Mouse (Mus musculus) retina, postnatal 7 days (tissue): ENCODE results near the gene Rd3.

Experiments used
- DNase-seq: peaks from one replicate; pipeline ENCODE4 v3.0.0-alpha.2; 2012; ENCODE audit warnings: low read depth, low spot score

Gene Rd3

GRCm38 (mm10) chr1:191977187-191977586 is at the start of gene Rd3:
TSS of gene Rd3 (plus strand) at chr1:191977370.
- peak; percentile 89 for DNase-seq

- no peak for DNase-seq
Observed at GRCm38 (mm10) chr1:191928345-191928744, 48.8 kb upstream of the Rd3 start.

DNA sequence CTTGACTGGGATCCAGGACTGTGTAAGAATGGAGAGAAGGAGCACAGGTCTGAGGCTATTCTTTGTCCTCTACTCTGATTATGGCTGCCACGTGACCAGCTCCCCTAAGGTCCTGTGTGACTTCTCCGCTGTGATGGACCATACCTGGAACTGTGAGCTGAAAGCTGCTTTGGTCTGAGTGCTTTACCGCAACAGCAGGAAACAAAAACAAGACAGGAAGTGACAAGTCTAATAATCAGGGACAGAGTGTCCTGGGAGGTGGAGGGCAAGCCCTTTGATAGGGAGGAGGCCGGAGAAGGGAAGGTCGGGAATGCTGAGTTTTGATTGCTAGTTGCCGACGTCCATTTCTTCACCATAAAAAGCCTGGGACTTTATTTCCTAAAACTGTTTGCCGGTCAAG is 48.1 kb upstream of the Rd3 start:
- no peak for DNase-seq

DNA sequence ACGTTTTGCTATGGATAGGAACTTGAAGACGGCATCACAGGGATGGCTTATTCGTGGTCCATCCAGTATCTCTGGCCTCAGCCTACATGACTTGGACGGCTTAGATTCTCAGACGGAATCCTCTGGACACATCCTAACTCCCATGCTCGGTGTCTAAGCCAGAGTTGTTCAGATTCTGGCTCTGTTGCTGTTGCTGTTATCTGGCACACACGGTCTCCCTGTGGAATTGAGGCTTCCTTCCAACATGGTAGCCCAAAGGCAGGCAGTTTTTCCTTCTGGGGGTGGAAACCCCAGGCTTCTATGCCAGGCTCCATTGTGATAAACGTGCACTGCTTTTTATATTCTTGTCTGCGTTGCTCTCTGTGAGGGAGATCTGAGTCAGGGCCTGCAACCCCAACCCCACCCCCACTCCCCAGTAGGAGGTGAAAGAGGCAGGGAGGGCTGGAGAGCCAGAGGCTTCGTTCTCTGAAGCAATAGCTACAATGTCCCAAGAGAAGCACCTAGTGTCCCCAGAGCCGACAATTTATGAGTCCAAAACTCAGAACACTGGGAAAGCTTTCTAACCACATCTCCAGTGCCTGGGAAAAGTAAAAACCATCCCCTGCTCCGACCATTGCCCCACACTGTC is 47.2 kb upstream of the Rd3 start:
- DNase-seq = no peak

GRCm38 (mm10) chr1:191930525-191931105 is 46.6 kb upstream of the Rd3 start:
- no peak for DNase-seq

- DNase-seq = no peak
Observed at GRCm38 (mm10) chr1:191932286-191932985, 44.7 kb upstream of the Rd3 start.

DNA sequence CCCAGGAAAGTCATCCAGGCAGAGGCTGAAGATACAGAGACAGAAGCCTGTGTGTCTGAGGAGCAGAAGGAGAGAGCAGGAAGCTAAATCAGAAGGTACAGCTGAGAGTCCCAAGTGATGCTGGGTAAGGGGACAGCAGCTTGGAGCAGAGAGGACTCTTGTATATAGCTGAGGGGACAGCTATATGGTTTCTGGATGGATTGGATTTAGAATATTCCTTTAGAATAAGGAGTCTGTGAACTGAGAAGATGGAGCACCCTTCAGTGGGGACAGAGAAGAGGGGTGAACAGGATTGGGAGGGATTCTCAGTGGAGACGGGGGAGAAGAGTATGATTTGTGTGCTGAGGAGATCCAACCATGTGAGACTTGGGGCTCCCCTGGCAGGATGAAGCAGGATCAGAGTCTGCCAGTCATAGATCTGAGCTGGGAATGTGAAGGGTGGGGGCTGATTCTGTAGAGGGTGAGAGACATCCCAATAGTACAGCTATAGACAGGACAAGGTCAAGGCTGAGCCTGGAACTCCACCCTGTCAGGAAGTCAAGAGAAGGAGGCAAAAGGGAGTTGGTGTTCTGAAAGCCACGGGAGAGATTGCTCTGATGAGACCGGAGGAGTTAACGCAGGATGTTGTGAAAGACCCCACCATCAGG is 44.1 kb upstream of the Rd3 start:
- DNase-seq = no peak

- DNase-seq = no peak
Observed at GRCm38 (mm10) chr1:191943638-191944037, 33.5 kb upstream of the Rd3 start.

DNA sequence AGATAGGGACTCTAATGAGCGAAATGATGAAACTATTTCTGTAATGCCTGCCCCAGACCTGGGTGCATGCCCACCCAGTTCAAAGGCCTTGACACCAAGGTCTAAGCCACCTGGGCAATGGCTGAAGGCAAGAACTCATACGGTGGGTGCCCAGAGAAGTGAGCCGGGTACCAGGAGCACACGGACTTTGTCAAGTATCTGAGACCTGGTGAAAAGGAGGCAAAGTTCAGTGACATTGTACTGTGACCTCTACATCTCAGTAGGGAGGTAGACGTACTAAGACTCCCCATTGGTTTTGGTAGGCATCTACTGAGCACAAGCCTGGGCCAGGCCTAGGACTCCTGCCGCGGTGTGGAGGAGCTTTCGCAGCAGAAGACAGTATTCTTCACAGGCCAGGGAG is 31.8 kb upstream of the Rd3 start:
- no peak for DNase-seq

DNA sequence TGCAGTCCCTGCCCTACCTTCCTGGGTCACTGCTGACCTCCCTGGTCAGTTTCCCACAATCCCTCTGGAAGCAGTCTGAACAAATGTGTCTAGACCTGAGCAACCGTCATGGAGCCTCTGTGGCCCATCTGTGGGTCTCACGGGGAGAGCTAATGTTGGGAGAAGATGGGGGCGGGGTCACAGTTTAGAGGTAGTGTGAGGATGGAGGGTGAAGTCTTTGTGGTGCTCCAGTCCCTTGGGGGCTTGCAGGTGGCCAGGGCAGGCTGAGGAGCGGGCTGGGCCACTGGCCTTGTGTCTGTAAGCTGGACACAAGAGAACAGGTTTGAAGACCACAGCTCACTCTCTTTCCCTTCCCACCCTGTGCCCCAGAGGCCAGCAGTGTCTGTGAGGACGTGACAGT is 31.4 kb upstream of the Rd3 start:
- no peak for DNase-seq

- DNase-seq = no peak
Observed at GRCm38 (mm10) chr1:191946261-191946660, 30.9 kb upstream of the Rd3 start.

DNA sequence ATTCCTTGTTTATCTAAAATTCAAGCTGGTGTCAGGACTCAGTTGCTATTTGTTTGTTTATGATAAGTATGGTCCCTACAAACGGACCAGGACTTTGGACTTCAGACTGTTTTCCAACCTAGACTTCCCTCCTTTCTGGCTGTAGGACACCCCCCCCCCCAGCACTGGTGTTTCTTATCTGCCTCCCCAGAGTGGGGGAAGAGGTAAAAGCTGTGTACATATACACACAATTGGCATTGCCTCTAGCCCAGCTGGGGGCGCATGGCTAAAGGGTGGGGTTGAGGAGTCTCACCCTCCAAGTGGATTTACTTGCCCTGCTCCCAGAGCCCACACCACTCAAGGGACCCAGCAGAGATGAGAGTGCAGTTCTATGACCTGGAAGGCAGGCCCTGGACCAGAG is 30.3 kb upstream of the Rd3 start:
- DNase-seq = no peak

- DNase-seq = no peak
Observed at GRCm38 (mm10) chr1:191947796-191948195, 29.4 kb upstream of the Rd3 start.

- no peak for DNase-seq
Observed at GRCm38 (mm10) chr1:191948600-191948999, 28.6 kb upstream of the Rd3 start.

DNA sequence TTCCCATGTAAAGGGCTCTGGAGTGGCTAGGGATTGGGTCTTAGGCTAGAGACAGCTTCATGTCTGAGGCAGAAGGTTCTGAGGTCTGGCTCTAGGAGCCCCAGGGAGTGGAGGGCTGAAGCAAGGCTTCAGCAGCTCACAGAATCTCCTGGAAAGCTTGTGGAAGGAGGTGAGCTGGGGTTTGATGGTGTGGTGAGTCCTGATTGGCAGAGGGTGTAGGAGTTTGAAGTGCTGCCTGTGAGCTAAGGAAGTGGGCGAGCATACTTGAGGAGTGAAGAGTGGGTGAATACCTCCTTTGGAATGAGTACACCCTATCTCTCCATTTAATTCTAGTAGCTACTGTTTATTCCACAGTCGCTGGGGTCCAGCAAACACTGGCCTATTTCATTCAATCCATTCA is 26.6 kb upstream of the Rd3 start:
- DNase-seq = no peak

DNA sequence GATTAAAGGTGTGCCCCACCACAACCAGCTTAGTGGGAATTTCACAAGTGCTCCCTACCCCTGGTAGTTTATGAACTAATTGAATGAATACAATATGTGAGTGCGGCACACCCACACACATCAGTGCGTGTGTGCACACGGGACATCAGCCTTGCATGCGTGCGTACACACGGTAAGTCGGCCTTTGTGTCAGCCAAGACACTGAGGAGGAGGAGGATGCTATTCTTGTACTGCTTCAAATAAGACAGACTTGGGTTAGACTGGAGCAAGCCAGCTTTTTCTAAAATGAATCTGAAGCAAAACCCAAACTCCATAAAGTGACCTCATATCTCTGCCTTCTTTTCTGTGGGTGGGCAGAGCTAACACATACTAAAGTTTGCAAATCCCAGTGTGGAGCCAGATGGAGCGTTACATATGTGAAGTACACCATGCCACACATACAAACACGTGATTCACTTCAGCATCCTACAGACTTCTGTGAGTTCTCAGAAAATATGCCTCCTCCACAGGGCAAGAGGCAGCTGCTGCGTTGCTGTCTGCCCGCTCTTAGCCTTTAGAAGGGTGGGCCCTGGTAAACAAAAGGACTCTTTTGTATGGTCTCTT is 24.3 kb upstream of the Rd3 start:
- DNase-seq = no peak

DNA sequence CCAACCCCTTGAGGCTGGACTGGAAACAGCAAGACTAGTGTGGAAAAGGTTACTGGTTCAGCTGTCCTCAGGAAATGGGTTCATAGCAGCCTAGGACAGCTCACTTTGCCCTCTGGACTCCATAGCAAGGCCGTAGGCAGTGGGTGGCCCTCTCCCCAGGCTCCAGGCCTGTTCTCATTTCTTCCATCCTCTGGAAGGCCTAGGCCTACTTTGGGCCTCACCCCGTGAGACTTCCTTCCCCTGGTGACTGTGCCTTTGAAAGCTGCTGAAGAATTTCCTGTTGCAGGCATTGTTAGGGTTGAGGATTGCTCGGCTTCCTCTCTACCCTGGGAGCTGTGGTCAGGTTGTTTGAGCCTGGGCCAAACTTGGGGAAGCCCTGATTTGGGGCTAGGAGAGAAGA is 22.1 kb upstream of the Rd3 start:
- no peak for DNase-seq

DNA sequence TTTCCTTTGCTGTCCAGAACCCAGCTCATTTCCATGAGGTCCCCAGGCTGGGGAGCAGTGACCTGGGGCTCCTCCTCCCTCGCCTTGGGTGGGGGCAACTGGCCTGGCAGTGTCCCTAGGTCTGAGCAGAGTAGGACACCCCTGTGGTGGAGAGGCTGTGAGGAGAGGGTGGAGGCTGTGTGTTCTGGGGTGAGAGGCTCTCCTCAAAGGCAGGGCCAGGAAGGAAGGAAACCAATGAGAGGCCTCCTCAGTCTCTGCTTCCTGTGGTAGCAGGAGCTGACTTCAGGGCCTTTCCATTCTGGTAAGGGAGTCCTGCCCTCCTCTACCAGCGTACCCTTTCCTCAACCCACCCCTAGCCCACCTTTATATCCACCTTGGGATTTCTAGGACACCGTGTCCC is 20.9 kb upstream of the Rd3 start:
- DNase-seq = no peak

GRCm38 (mm10) chr1:191956871-191957270 is 20.3 kb upstream of the Rd3 start:
- DNase-seq = no peak

GRCm38 (mm10) chr1:191957321-191957720 is 19.8 kb upstream of the Rd3 start:
- no peak for DNase-seq

DNA sequence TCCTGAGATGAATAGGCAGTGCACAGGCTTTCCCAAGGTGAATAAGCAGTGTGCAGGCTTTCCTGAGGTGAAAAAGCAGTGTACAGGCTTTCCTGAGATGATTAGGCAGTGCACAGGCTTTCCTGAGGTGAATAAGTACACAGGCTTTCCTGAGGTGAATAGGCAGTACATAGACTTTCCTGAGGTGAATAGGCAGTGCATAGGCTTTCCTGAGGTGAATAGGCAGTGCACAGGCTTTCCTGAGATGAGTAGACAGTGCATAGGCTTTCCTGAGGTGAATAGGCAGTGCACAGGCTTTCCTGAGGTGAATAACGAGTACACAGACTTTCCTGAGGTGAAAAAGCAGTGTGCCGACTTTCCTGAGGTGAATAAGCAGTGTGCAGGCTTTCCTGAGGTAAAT is 16.2 kb upstream of the Rd3 start:
- no peak for DNase-seq

- DNase-seq = no peak
Observed at GRCm38 (mm10) chr1:191963413-191963812, 13.8 kb upstream of the Rd3 start.
